Mouse (Mus musculus): ENCODE results near the gene Mark2.

- TF ChIP-seq CTCF (IDR thresholded peaks at IDR 0.05; ENCODE audit: borderline replicate concordance, insufficient read depth, low read length), result no peak
- TF ChIP-seq POLR2A (IDR thresholded peaks at IDR 0.05; ENCODE audit: low read depth, low read length), result no peak
Observed at GRCm38 (mm10) chr19:7257881-7258280, 83.8 kb downstream of the Mark2 start.

All from embryonic fibroblast, embryonic 13.5 days (primary cell).